Mouse (Mus musculus) midbrain, embryonic 16.5 days (tissue): ENCODE measurements at regions not wholly inside any gene's neighbourhood (a gene's known extent, or its start where the extent isn't known, plus 50 kb on each side); places are given as distances from the start of the nearest gene placed in this dataset. TPM values are rescaled to one million over a fixed set of nuclear protein-coding genes. Genes with fewer than 3 reads are reported as not detected.

Experiments
- ATAC-seq: fragments of 200-750 bp; cut with Nextera tagmentation; 2 replicates; pipeline ENCODE4 v1.8.0; 2017; ENCODE audit warnings: moderate TSS enrichment
- H3K27ac ChIP-seq: fragments of 300-500 bp; sonication (generic); 2 replicates; pipeline ENCODE4 v1.5.1; 2014; ENCODE audit warnings: mild to moderate bottlenecking, low read length, mixed read lengths
- H3K27me3 ChIP-seq: fragments of 300-500 bp; sonication (generic); 2 replicates; pipeline ENCODE4 v1.6.1; 2014; ENCODE audit warnings: low read depth, low read length, mixed read lengths; ENCODE audit not compliant: control insufficient read depth, insufficient read depth
- H3K36me3 ChIP-seq: fragments of 300-500 bp; sonication (generic); 2 replicates; pipeline ENCODE4 v1.6.1; 2014; ENCODE audit warnings: mild to moderate bottlenecking, low read length, moderate library complexity, mixed read lengths; ENCODE audit not compliant: control insufficient read depth, insufficient read depth
- H3K4me1 ChIP-seq: fragments of 300-500 bp; sonication (generic); 2 replicates; pipeline ENCODE4 v1.6.1; 2014; ENCODE audit warnings: mild to moderate bottlenecking, low read length, mixed read lengths; ENCODE audit not compliant: control insufficient read depth, insufficient read depth
- H3K4me2 ChIP-seq: fragments of 300-500 bp; sonication (generic); 2 replicates; pipeline ENCODE4 v1.6.1; 2014; ENCODE audit warnings: mild to moderate bottlenecking, low read length, mixed read lengths
- H3K4me3 ChIP-seq: fragments of 300-500 bp; sonication (generic); 2 replicates; pipeline ENCODE4 v1.5.1; 2014; ENCODE audit warnings: low read depth, mild to moderate bottlenecking, low read length, moderate library complexity, mixed read lengths
- H3K9ac ChIP-seq: fragments of 300-500 bp; sonication (generic); 2 replicates; pipeline ENCODE4 v1.6.1; 2014; ENCODE audit warnings: low read depth, low read length, mixed read lengths
- H3K9me3 ChIP-seq: fragments of 300-500 bp; sonication (generic); replicated peaks from 2 replicates; pipeline ENCODE4 v1.6.1; 2014; ENCODE audit warnings: mild to moderate bottlenecking, low read length, mixed read lengths; ENCODE audit not compliant: control insufficient read depth, poor library complexity, severe bottlenecking
- WGBS: fragments of 180-500 bp; shearing (Covaris S2); extraction: QIAGEN DNeasy Blood & Tissue Kit; methylation state at CpG from one replicate; pipeline ENCODE4 v1.1.7; 2014; 5-methylcytosine and 5-hydroxymethylcytosine counted together
- microRNA-seq: library from miRNA; unstranded; fragments of <30 nt; microRNA quantifications from one replicate; pipeline ENCODE4, GENCODE M21; 2017

DNA sequence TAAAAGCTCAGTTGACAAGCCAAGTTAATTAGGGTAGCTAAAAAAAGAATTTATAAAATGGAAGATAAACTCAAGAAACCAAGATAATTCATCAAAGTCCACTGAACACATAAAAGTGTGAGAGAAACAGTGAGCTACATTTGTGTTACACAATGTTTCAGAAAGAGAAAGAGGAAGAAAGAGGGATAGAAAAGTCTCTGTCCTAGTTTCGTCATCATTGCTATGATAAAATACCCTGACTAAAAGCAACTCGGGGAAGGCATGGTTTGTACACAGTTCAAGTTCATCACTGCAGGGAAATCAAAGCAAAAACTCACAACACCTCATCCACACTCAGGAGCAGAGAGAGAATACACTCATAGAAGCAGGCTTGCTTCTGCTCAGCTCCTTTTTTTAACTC is 548.9 kb downstream of the Utrn start:
- 92% methylated on average over 2 of the region's 2 CpGs for WGBS
- H3K27ac ChIP-seq, result no peak overlapping the region

More for the DNA sequence above, 548.9 kb downstream of the Utrn start:
- Histone ChIP-seq H3K27me3 (no peaks in the 10 kb centered on the region), H3K4me2 (no peak overlapping the region), H3K9me3 (no peaks in the 10 kb centered on the region), H3K4me3 (no peak overlapping the region), H3K4me1 (no peaks in the 10 kb centered on the region), H3K36me3 (no peaks in the 10 kb centered on the region), H3K9ac (no peak overlapping the region)
- ATAC-seq, result no peak

Small RNAs in the stretch of these regions (microRNA-seq; reads per million reads assigned to microRNA genes)
- not detected for gene Gm22194
